Mouse (Mus musculus) lung, adult 18-20 months (tissue): ENCODE results near the gene Polr2h.

Experiments used
- DNase-seq, 2 experiments: peaks; one replicate each; pipeline ENCODE4 v3.0.0; 2022; ENCODE audit warnings: mixed read lengths in 2 of 2

Polr2h gene

GRCm38 (mm10) chr16:20723247-20723646 is 5.8 kb downstream of the Polr2h start:
- no peak for DNase-seq

GRCm38 (mm10) chr16:20724338-20724748 is 6.9 kb downstream of the Polr2h start:
- peak; percentile 63 to 64 for DNase-seq

- no peak for DNase-seq
Observed at GRCm38 (mm10) chr16:20725321-20725720, 7.9 kb downstream of the Polr2h start.

GRCm38 (mm10) chr16:20725750-20726149 is 8.3 kb downstream of the Polr2h start:
- no peak for DNase-seq

- DNase-seq = no peak
Observed at GRCm38 (mm10) chr16:20726384-20726783, 8.9 kb downstream of the Polr2h start.

GRCm38 (mm10) chr16:20730293-20730711 is 12.8 kb downstream of the Polr2h start:
- no peak for DNase-seq

- no peak for DNase-seq
Observed at GRCm38 (mm10) chr16:20731688-20732087, 14.2 kb downstream of the Polr2h start.

GRCm38 (mm10) chr16:20732251-20732924 is 14.9 kb downstream of the Polr2h start:
- DNase-seq = peak in 1 of 2 experiments; percentile 2

GRCm38 (mm10) chr16:20732925-20733730 is 15.7 kb downstream of the Polr2h start, which contains the start of gene Chrd:
Gene Chrd, plus strand, starts transcription at chr16:20733127.
- peak; percentile 57 to 71 for DNase-seq

- no peak for DNase-seq
Observed at GRCm38 (mm10) chr16:20733731-20734730, 16.6 kb downstream of the Polr2h start, which contains the start of gene Thpo. Gene Thpo, minus strand, starts transcription at chr16:20734511.

- no peak for DNase-seq
Observed at GRCm38 (mm10) chr16:20735651-20736050, 18.2 kb downstream of the Polr2h start.

GRCm38 (mm10) chr16:20736168-20736567 is 18.7 kb downstream of the Polr2h start:
- DNase-seq = no peak

GRCm38 (mm10) chr16:20736823-20737222 is 19.4 kb downstream of the Polr2h start:
- no peak for DNase-seq

GRCm38 (mm10) chr16:20739845-20740244 is 22.4 kb downstream of the Polr2h start:
- no peak for DNase-seq

- DNase-seq = peak; percentile 74 to 82
Observed at GRCm38 (mm10) chr16:20746641-20747040, 29.2 kb downstream of the Polr2h start.

GRCm38 (mm10) chr16:20750518-20750917 is 33.1 kb downstream of the Polr2h start:
- no peak for DNase-seq

- DNase-seq = peak; percentile 40 to 64
Observed at GRCm38 (mm10) chr16:20756052-20756451, 38.6 kb downstream of the Polr2h start.

- DNase-seq = no peak
Observed at GRCm38 (mm10) chr16:20757385-20757784, 39.9 kb downstream of the Polr2h start.

- peak; percentile 24 to 64 for DNase-seq
Observed at GRCm38 (mm10) chr16:20761681-20762080, 44.2 kb downstream of the Polr2h start.

- DNase-seq = peak; percentile 23 to 36
Observed at GRCm38 (mm10) chr16:20765244-20765643, 47.8 kb downstream of the Polr2h start.
